Mouse (Mus musculus): ENCODE measurements around the gene Tango2. TPM values are rescaled to one million over a fixed set of nuclear protein-coding genes. Genes with fewer than 3 reads are reported as not detected.

The Tango2 gene
- polyA plus RNA-seq, 1 experiment from 2014 or later = 50.5 TPM

- Histone ChIP-seq H3K4me2 (replicated peaks) (no peak overlapping the region), H3K4me3 (no peak overlapping the region), H3K9me3 (replicated peaks) (no peaks in the 10 kb centered on the region), H3K36me3 (0 out of 2 replicates have a peak, but pooled peaks cover 8% of the 10 kb centered on the region), H3K4me1 (peaks cover 29% of the 10 kb centered on the region), H3K27ac (no peak overlapping the region), H3K9ac (no peak overlapping the region), H3K27me3 (peaks cover 16% of the 10 kb centered on the region)
- WGBS = 59% methylated on average over 5 of the region's 5 CpGs
- ATAC-seq (ENCODE audit: low FRiP score) = no peak
Measured at GRCm38 (mm10) chr16:18351313-18352055, 3.6 kb upstream of the Tango2 start.

GRCm38 (mm10) chr16:18349761-18350325 lies 1.9 kb upstream of the Tango2 start:
- Histone ChIP-seq H3K9ac (peak overlapping the region; percentile 42; the same call in 1 of the 2 replicates), H3K9me3 (replicated peaks) (no peaks in the 10 kb centered on the region), H3K4me3 (no peak overlapping the region), H3K4me1 (peaks cover 35% of the 10 kb centered on the region), H3K27me3 (peaks cover 16% of the 10 kb centered on the region), H3K27ac (no peak overlapping the region), H3K4me2 (replicated peaks) (peak overlapping the region; percentile 81; the same call in 1 of the 2 replicates), H3K36me3 (0 out of 2 replicates have a peak, but pooled peaks cover 6% of the 10 kb centered on the region)
- WGBS = 71% methylated on average over 12 of the region's 12 CpGs
- ATAC-seq (ENCODE audit: low FRiP score) = no peak

GRCm38 (mm10) chr16:18348601-18349175 lies 785 bp upstream of the Tango2 start:
- H3K4me1 ChIP-seq = peaks cover 40% of the 10 kb centered on the region
- peak; percentile 1; the same call in 1 of the 2 replicates for ATAC-seq (ENCODE audit: low FRiP score)

GRCm38 (mm10) chr16:18345243-18345642 lies 2.7 kb downstream of the Tango2 start:
- H3K9ac ChIP-seq = no peak overlapping the region
- H3K4me3 ChIP-seq = no peak overlapping the region
- WGBS = 2% methylated on average over 3 of the region's 3 CpGs
- H3K4me1 ChIP-seq = peaks cover 47% of the 10 kb centered on the region
- H3K27me3 ChIP-seq = peaks cover 11% of the 10 kb centered on the region; the same call in 1 of the 2 replicates
- no peaks in the 10 kb centered on the region for H3K9me3 ChIP-seq (replicated peaks)
- H3K36me3 ChIP-seq = no peaks in the 10 kb centered on the region
- ATAC-seq (ENCODE audit: low FRiP score) = peak; percentile 12
- H3K4me2 ChIP-seq (replicated peaks) = no peak overlapping the region
- H3K27ac ChIP-seq = no peak overlapping the region

More at GRCm38 (mm10) chr16:18348601-18349175, 785 bp upstream of the Tango2 start:
- no peaks in the 10 kb centered on the region for H3K36me3 ChIP-seq
- no peaks in the 10 kb centered on the region for H3K9me3 ChIP-seq (replicated peaks)
- H3K27me3 ChIP-seq = peaks cover 16% of the 10 kb centered on the region
- under 1% methylated on average over 28 of the region's 28 CpGs for WGBS
- H3K27ac ChIP-seq = peak overlapping the region; percentile 46
- H3K9ac ChIP-seq = peak overlapping the region; percentile 86
- peak overlapping the region; percentile 81 for H3K4me2 ChIP-seq (replicated peaks)
- H3K4me3 ChIP-seq = peak overlapping the region; percentile 84

- WGBS = under 1% methylated on average over 38 of the region's 38 CpGs
- Histone ChIP-seq H3K36me3 (no peaks in the 10 kb centered on the region), H3K4me3 (peak overlapping the region; percentile 59), H3K4me1 (peaks cover 42% of the 10 kb centered on the region), H3K4me2 (replicated peaks) (peak overlapping the region; percentile 71), H3K27me3 (peaks cover 3% of the 10 kb centered on the region; the same call in 1 of the 2 replicates), H3K9me3 (replicated peaks) (no peaks in the 10 kb centered on the region), H3K9ac (peak overlapping the region; percentile 63), H3K27ac (peak overlapping the region; percentile 72)
- ATAC-seq (ENCODE audit: low FRiP score) = peak; percentile 91
Measured at GRCm38 (mm10) chr16:18343778-18344177, 4.1 kb downstream of the Tango2 start.

DNA sequence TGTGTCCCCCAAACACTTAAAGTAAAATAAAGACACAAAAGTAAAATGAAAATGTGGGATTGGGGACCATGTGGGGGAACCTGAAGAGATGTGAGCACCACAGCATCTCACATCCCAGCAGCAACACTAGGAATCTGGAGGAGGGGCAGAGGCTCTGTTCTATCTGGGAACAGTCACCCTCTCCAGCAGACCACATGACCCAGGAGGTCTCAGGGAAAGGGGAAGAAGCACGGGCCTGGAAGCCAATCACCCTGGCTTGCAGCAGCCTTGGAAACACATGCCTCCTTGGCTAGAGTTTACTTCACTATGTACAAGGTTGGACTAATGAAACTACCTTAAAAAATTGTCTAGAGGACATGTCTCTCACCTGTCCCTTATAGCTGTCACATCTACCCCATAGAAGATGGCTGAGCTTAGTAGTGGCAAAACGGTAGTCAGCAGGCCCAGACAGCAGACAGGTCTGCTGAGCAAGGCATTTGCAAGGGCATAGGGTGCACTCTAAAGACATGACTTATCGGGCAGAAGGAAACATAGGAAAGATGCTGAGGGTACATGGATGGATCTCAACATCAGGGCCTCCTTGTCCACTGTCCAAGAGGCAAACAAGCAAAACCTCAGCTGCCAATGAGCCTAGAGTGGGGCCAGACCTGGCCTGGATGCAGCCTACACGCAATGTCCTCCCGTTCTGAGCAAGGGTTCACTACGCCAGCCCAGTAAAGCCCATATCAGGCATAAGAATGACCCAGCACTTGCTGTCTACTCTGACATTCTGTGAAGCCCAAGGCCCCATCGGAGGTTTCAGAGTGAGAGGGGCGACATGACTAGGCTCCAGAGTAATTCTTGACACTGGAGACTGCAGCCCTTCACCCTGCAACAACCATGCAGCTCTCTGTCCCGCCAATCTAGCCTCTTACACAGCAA lies 5.0 kb downstream of the Tango2 start:
- 42% methylated on average over 9 of the region's 9 CpGs for WGBS
- peak overlapping the region; percentile 59 for H3K4me3 ChIP-seq
- H3K27ac ChIP-seq = peak overlapping the region; percentile 72; the same call in 1 of the 2 replicates
- H3K36me3 ChIP-seq = 0 out of 2 replicates have a peak, but pooled peaks cover 4% of the 10 kb centered on the region
- H3K4me1 ChIP-seq = peaks cover 39% of the 10 kb centered on the region
- H3K9me3 ChIP-seq (replicated peaks) = no peaks in the 10 kb centered on the region
- H3K9ac ChIP-seq = peak overlapping the region; percentile 63
- H3K4me2 ChIP-seq (replicated peaks) = peak overlapping the region; percentile 71
- H3K27me3 ChIP-seq = 0 out of 2 replicates have a peak, but pooled peaks cover 3% of the 10 kb centered on the region
- ATAC-seq (ENCODE audit: low FRiP score) = no peak

DNA sequence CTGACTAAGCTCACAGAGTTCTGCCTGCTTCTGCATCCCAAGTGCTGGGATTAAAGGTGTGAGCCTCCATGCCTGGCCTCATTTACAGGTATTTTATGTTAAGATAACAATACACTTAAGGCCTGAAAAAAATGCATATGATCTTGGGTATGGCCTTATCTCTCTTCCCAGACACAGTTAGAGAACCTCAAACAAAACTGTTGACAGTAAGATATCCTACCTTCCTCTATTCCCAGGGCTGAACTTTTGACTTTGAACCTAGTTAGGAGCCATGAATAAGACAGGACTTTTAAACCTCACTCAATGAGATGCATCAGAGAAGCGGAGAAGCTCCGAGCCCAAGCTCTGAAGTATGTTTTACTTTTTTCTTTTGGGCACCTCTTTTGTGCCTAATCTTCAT lies 5.8 kb downstream of the Tango2 start:
- 88% methylated on average over 2 of the region's 2 CpGs for WGBS
- ATAC-seq (ENCODE audit: low FRiP score) = no peak
- Histone ChIP-seq H3K9me3 (replicated peaks) (no peaks in the 10 kb centered on the region), H3K27ac (no peak overlapping the region), H3K4me1 (peaks cover 33% of the 10 kb centered on the region), H3K36me3 (0 out of 2 replicates have a peak, but pooled peaks cover 6% of the 10 kb centered on the region), H3K9ac (no peak overlapping the region), H3K27me3 (0 out of 2 replicates have a peak, but pooled peaks cover 3% of the 10 kb centered on the region), H3K4me3 (no peak overlapping the region), H3K4me2 (replicated peaks) (0 out of 2 replicates have a peak overlapping the region, but pooled peaks have one; percentile 71)

DNA sequence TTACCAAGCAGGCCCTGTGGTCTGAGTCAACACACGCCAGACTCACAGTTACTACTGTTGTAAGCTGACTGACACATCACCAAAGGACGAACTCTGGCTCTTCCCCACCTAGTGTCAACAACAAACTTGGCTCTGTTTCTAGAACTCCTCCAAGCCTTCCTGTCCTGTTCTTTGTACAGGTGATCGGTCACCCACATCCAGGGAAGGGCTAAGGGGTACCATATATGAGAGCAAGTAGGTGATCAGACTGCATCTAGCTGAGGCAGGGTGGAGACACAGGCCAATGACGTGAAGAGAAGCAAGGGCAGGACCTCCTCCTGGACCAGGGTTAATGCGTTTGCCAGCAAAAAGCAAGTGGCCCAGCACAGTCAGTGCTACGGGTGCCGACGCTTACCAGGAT lies 6.3 kb downstream of the Tango2 start:
- Histone ChIP-seq H3K27me3 (no peaks in the 10 kb centered on the region), H3K36me3 (0 out of 2 replicates have a peak, but pooled peaks cover 6% of the 10 kb centered on the region), H3K27ac (no peak overlapping the region), H3K4me1 (peaks cover 33% of the 10 kb centered on the region), H3K9ac (peak overlapping the region; percentile 23; the same call in 1 of the 2 replicates), H3K4me2 (replicated peaks) (no peak overlapping the region), H3K9me3 (replicated peaks) (no peaks in the 10 kb centered on the region), H3K4me3 (no peak overlapping the region)
- ATAC-seq (ENCODE audit: low FRiP score) = no peak
- WGBS = 91% methylated on average over 8 of the region's 8 CpGs

GRCm38 (mm10) chr16:18339866-18340265 lies 8.0 kb downstream of the Tango2 start:
- Histone ChIP-seq H3K27ac (no peak overlapping the region), H3K4me3 (no peak overlapping the region), H3K9ac (0 out of 2 replicates have a peak overlapping the region, but pooled peaks have one; percentile 4), H3K4me2 (replicated peaks) (no peak overlapping the region), H3K36me3 (0 out of 2 replicates have a peak, but pooled peaks cover 6% of the 10 kb centered on the region), H3K9me3 (replicated peaks) (no peaks in the 10 kb centered on the region), H3K4me1 (peaks cover 27% of the 10 kb centered on the region), H3K27me3 (no peaks in the 10 kb centered on the region)
- no peak for ATAC-seq (ENCODE audit: low FRiP score)
- 35% methylated on average over 1 of the region's 1 CpGs for WGBS

DNA sequence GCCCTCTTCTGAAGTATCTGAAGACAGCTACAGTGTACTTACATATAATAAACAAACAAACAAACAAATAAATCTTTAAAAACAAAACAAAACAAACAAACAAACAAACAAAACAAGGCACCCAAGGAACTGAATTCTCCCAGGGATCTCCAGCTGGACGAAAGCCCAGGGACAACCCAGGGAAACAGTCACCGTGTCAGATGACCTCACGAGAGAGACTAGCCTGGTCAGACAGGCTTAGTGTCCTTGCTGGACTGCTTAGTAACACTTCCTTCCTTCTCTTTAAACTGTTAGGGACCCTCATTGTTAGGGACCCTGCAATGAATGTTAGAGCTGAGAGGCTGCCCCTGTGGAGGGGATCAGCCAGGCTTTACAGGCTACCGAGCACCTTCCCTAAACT lies 10.6 kb downstream of the Tango2 start:
- no peaks in the 10 kb centered on the region for H3K9me3 ChIP-seq (replicated peaks)
- H3K27ac ChIP-seq = no peak overlapping the region
- no peak overlapping the region for H3K9ac ChIP-seq
- H3K36me3 ChIP-seq = peaks cover 13% of the 10 kb centered on the region
- 85% methylated on average over 4 of the region's 4 CpGs for WGBS
- H3K4me3 ChIP-seq = no peak overlapping the region
- H3K27me3 ChIP-seq = no peaks in the 10 kb centered on the region
- H3K4me1 ChIP-seq = peaks cover 12% of the 10 kb centered on the region
- H3K4me2 ChIP-seq (replicated peaks) = no peak overlapping the region
- no peak for ATAC-seq (ENCODE audit: low FRiP score)

- Histone ChIP-seq H3K9me3 (replicated peaks) (no peaks in the 10 kb centered on the region), H3K27ac (no peak overlapping the region), H3K36me3 (peaks cover 17% of the 10 kb centered on the region), H3K9ac (no peak overlapping the region), H3K4me3 (no peak overlapping the region), H3K27me3 (no peaks in the 10 kb centered on the region), H3K4me2 (replicated peaks) (no peak overlapping the region), H3K4me1 (peaks cover 10% of the 10 kb centered on the region; the same call in 1 of the 2 replicates)
- 97% methylated on average over 3 of the region's 3 CpGs for WGBS
- ATAC-seq (ENCODE audit: low FRiP score) = no peak
Measured at GRCm38 (mm10) chr16:18335981-18336380, 11.9 kb downstream of the Tango2 start.
